9 mouse cellular contexts compared by ENCODE assay signal in the genomic region with DNA sequence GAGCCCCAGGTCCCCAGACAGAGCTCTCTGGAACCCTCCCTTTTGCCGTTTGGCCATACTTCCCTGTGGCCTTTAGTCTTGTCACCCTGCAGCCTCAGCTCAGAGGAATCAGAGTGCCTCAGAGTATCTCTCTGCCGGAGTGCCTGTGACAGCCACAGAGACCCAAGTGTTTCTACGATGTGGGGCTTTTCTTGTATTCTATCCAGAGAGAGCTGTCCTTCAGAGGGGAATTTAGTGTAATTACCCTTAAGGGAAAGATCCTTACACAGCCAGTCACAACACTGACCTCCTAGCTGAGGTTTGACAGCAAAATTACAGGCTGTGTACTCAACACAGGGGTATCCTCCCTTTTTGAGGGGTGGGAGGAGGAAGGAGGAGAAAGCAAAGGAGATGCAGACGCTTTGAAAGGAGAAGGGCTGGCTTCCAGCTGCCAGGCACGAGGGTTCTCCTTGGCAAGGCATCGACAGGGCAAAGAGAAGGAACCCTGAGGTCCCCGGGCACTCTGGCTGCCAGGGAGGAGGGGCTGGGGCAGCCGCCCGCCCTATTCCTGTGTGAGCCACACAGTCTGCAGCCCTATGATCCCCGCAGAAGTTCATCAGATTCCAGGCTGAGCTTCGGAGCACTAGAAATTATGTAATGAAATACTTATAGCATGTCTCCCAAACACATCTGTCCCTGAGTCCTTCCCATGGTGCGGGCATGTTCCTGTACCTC. TPM values are rescaled to one million over a fixed set of nuclear protein-coding genes. Genes with fewer than 3 reads are reported as not detected.
A peak's percentile ranks its signal among the peaks of the same experiment; 100 is the strongest.
DNase-seq lines count a peak whose midpoint lies in the region; ATAC-seq and TF ChIP-seq lines count a peak whose summit lies in the region.
"Had no signal": no experiment of that assay in that cellular context is flagged by ENCODE, and none has a peak within 500 bp of the region (broad histone marks: within the 10 kb centered on the region; RNA-seq: fewer than 3 reads in every experiment).

No protein-coding gene starts in this region.

- no peak overlapping the region for H3K27ac ChIP-seq in lung, embryonic 14.5 days (ENCODE audit: low read depth)
- H3K27ac ChIP-seq in forebrain, embryonic 10.5 days = peak overlapping the region; percentile 44; the same call in 1 of the 2 replicates
- peak overlapping the region; percentile 75 for H3K27ac ChIP-seq in intestine, embryonic 16.5 days (ENCODE audit: low read length)
- H3K27ac ChIP-seq in midbrain, embryonic 15.5 days = peak overlapping the region; percentile 49
- H3K27ac ChIP-seq in thymus, adult 2 months (ENCODE audit: control insufficient read depth, insufficient read depth, low read length) = no peak overlapping the region
- H3K27ac ChIP-seq: liver, embryonic 13.5 days had no signal

- intact Hi-C loops in gastrocnemius, postnatal 36 days (cut with DNase I) = no loop called here

- 13% methylated on average over 12 of the region's 12 CpGs for whole genome bisulfite sequencing in lung, embryonic 14.5 days
- WGBS in forebrain, embryonic 10.5 days = 39% methylated on average over 12 of the region's 12 CpGs
- 14% methylated on average over 12 of the region's 12 CpGs for WGBS in intestine, embryonic 16.5 days
- 20% methylated on average over 12 of the region's 12 CpGs for whole genome bisulfite sequencing in midbrain, embryonic 15.5 days
- WGBS in thymus, adult 2 months = 44% methylated on average over 12 of the region's 12 CpGs

- no peak for ATAC-seq in lung, embryonic 14.5 days (ENCODE audit: insufficient read depth)
- peak; percentile 27; the same call in 1 of the 2 replicates for ATAC-seq in intestine, embryonic 16.5 days
- ATAC-seq in midbrain, embryonic 15.5 days (replicated peaks) = peak; percentile 31; the same call in 1 of the 2 replicates

- TF ChIP-seq CTCF in lung, embryonic 14.5 days (IDR thresholded peaks at IDR 0.05; ENCODE audit: low read depth) = no peak
- TF ChIP-seq CTCF in thymus, adult 2 months (IDR thresholded peaks at IDR 0.05; ENCODE audit: borderline replicate concordance, control insufficient read depth, extremely low read depth, insufficient read depth, low read length, poor library complexity) = no peak

- no peak overlapping the region for H3K4me2 ChIP-seq in lung, embryonic 14.5 days
- peak overlapping the region; percentile 17 for H3K4me2 ChIP-seq in intestine, embryonic 16.5 days (ENCODE audit: low read depth, low read length)
- H3K4me2 ChIP-seq in midbrain, embryonic 15.5 days = peak overlapping the region; percentile 13; the same call in 1 of the 2 replicates
- H3K4me2 ChIP-seq: liver, embryonic 13.5 days had no signal

- no peaks in the 10 kb centered on the region for H3K9me3 ChIP-seq in lung, embryonic 14.5 days (ENCODE audit: low read depth, low read length)
- no peaks in the 10 kb centered on the region for H3K9me3 ChIP-seq in forebrain, embryonic 10.5 days
- no peaks in the 10 kb centered on the region for H3K9me3 ChIP-seq in intestine, embryonic 16.5 days (ENCODE audit: control insufficient read depth, low read length)
- no peaks in the 10 kb centered on the region for H3K9me3 ChIP-seq in midbrain, embryonic 15.5 days
- H3K9me3 ChIP-seq: liver, embryonic 13.5 days had no signal

- H3K9ac ChIP-seq in lung, embryonic 14.5 days = no peak overlapping the region
- H3K9ac ChIP-seq in intestine, embryonic 16.5 days (ENCODE audit: low read depth, low read length) = peak overlapping the region; percentile 46; the same call in 1 of the 2 replicates
- no peak overlapping the region for H3K9ac ChIP-seq in midbrain, embryonic 15.5 days
- H3K9ac ChIP-seq: liver, embryonic 13.5 days had no signal

- H3K27me3 ChIP-seq in lung, embryonic 14.5 days (ENCODE audit: insufficient read depth, low read length) = no peaks in the 10 kb centered on the region
- H3K27me3 ChIP-seq in forebrain, embryonic 10.5 days (ENCODE audit: poor library complexity, severe bottlenecking) = peaks cover 80% of the 10 kb centered on the region
- H3K27me3 ChIP-seq in intestine, embryonic 16.5 days (replicated peaks; ENCODE audit: control insufficient read depth, insufficient read depth, low read length) = no peaks in the 10 kb centered on the region
- 0 out of 2 replicates have a peak, but pooled peaks cover 2% of the 10 kb centered on the region for H3K27me3 ChIP-seq in midbrain, embryonic 15.5 days (replicated peaks)
- H3K27me3 ChIP-seq in thymus, adult 2 months (ENCODE audit: control insufficient read depth, insufficient read depth, low read length) = no peaks in the 10 kb centered on the region

- no peak overlapping the region for H3K4me3 ChIP-seq in lung, embryonic 14.5 days (ENCODE audit: low read depth, low read length)
- H3K4me3 ChIP-seq in forebrain, embryonic 10.5 days = no peak overlapping the region
- no peak overlapping the region for H3K4me3 ChIP-seq in intestine, embryonic 16.5 days (ENCODE audit: low read length)
- no peak overlapping the region for H3K4me3 ChIP-seq in midbrain, embryonic 15.5 days
- H3K4me3 ChIP-seq in thymus, adult 2 months (ENCODE audit: control insufficient read depth, insufficient read depth, low read length) = no peak overlapping the region
- H3K4me3 ChIP-seq: liver, embryonic 13.5 days had no signal

- peaks cover 15% of the 10 kb centered on the region; the same call in 1 of the 2 replicates for H3K4me1 ChIP-seq in lung, embryonic 14.5 days (ENCODE audit: insufficient read depth)
- H3K4me1 ChIP-seq in forebrain, embryonic 10.5 days = peaks cover 43% of the 10 kb centered on the region
- peaks cover 34% of the 10 kb centered on the region for H3K4me1 ChIP-seq in intestine, embryonic 16.5 days (ENCODE audit: control insufficient read depth, insufficient read depth, low read length)
- peaks cover 26% of the 10 kb centered on the region for H3K4me1 ChIP-seq in midbrain, embryonic 15.5 days
- H3K4me1 ChIP-seq in thymus, adult 2 months (replicated peaks; ENCODE audit: control insufficient read depth, insufficient read depth, low read length) = no peaks in the 10 kb centered on the region

- H3K36me3 ChIP-seq in lung, embryonic 14.5 days (ENCODE audit: insufficient read depth) = no peaks in the 10 kb centered on the region
- H3K36me3 ChIP-seq in forebrain, embryonic 10.5 days (replicated peaks) = no peaks in the 10 kb centered on the region
- no peaks in the 10 kb centered on the region for H3K36me3 ChIP-seq in intestine, embryonic 16.5 days (ENCODE audit: control insufficient read depth, insufficient read depth, low read length)
- no peaks in the 10 kb centered on the region for H3K36me3 ChIP-seq in midbrain, embryonic 15.5 days (replicated peaks)
- H3K36me3 ChIP-seq in thymus, adult 2 months (ENCODE audit: control insufficient read depth, insufficient read depth, low read length) = no peaks in the 10 kb centered on the region
- H3K36me3 ChIP-seq: liver, embryonic 13.5 days had no signal

- peak; percentile 32 for DNase-seq in lung, embryonic 14.5 days
- DNase-seq in lung, postnatal 14 days = no peak
- DNase-seq in forebrain, embryonic 10.5 days (ENCODE audit: extremely low spot score, low spot score) = no peak
- DNase-seq in thymus, adult 2 months = no peak
- DNase-seq in spleen, adult 18-20 months = no peak
- no peak for DNase-seq in gastrocnemius, postnatal 36 days
- DNase-seq: liver, embryonic 13.5 days had no signal

- no peak for TF ChIP-seq POLR2A in thymus, adult 2 months (IDR thresholded peaks at IDR 0.05; ENCODE audit: control insufficient read depth, extremely low read depth, insufficient read depth, low read length, poor library complexity)

RNA-seq across cellular contexts. Expression of gene Foxp4, which starts 28.1 kb away (rescaled TPM):
- polyA plus RNA-seq in lung, embryonic 14.5 days (2014; fragmentation: Nextera tagmentation; extraction: Ambion mirVana) = 37.2 and 42.2 TPM in 2 replicates
- 16.6 and 18.0 TPM in 2 replicates for polyA plus RNA-seq in forebrain, embryonic 10.5 days (2016; fragmentation: Nextera tagmentation; extraction: Ambion mirVana)
- 12.5 and 13.6 TPM in 2 replicates for polyA plus RNA-seq in intestine, embryonic 16.5 days (2015; fragmentation: Nextera tagmentation; extraction: Ambion mirVana)
- polyA plus RNA-seq in midbrain, embryonic 15.5 days (2015; fragmentation: Nextera tagmentation; extraction: Ambion mirVana) = 43.3 and 46.6 TPM in 2 replicates
- polyA plus RNA-seq in thymus, adult 2 months (2012; rRNA removed) = 194 and 212 TPM in 2 replicates
- total RNA-seq in gastrocnemius, postnatal 36 days (2021) = 1 to 10 TPM; 6.1 to 7.0 TPM

Comparison
In these comparisons a context has a peak if more than half of its experiments do, and no peak if none do; other contexts are left out.
1. H3K27ac ChIP-seq: peak in forebrain, embryonic 10.5 days (single experiment), intestine, embryonic 16.5 days (single experiment) and midbrain, embryonic 15.5 days (single experiment); none in lung, embryonic 14.5 days (single experiment) and thymus, adult 2 months (single experiment).